Mouse (Mus musculus) lung, adult 2 months (tissue): Measurements from ENCODE around the gene Defb48.

Experiments
- CTCF ChIP-seq: fragments of 200-500 bp; IDR thresholded peaks from 2 replicates; pipeline ENCODE4 v1.5.1; 2011; ENCODE audit warnings: mild to moderate bottlenecking, low read length, control low read depth; ENCODE audit not compliant: insufficient read depth
- POLR2A ChIP-seq: fragments of 200-500 bp; IDR thresholded peaks from 2 replicates; pipeline ENCODE4 v1.6.1; 2011; ENCODE audit warnings: low read depth, mild to moderate bottlenecking, control low read depth, low read length, borderline replicate concordance; ENCODE audit errors: extremely low read depth

DNA sequence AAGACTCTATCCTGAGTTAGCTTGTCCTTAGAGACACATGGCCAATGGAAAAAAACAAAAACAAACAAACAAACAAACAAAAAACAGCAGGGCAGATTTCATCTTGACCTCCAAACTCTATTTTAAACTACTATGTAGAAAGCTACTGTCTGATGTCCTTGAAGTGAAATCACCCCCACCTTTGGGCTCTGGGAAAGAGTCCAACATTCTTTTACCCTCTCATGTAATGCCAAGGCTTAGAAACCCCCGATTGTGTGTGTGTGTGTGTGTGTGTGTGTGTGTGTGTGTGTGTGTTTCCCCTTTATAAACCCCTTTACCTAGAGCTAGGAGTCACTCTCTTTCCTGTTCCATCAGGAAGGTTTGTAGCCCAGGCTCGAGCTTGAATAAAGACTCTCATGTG, 18.3 kb upstream of the Defb48 start:
- TF ChIP-seq POLR2A (no peak), CTCF (no peak)
